Mouse (Mus musculus): ENCODE results near the gene 1810049J17Rik.

GRCm38 (mm10) chr15:12273325-12274052 lies 48.2 kb downstream of the 1810049J17Rik start:
- no peak for TF ChIP-seq POLR2A (IDR thresholded peaks at IDR 0.05; ENCODE audit: insufficient read length, low read depth)
- no peak for TF ChIP-seq POLR2AphosphoS2 (IDR thresholded peaks at IDR 0.05; ENCODE audit: insufficient read length, low read depth)
- TF ChIP-seq MAX (IDR thresholded peaks at IDR 0.05; ENCODE audit: low read depth): no peak
